Mouse (Mus musculus) kidney, adult 9 months (tissue): ENCODE measurements around the gene Slc35e2.
"Not testable (repeated sequence)": the region's sequence is repeated elsewhere in the genome, so short reads cannot be mapped to it uniquely, and the experiment has no call there.

Experiments
- DNase-seq: peaks from one replicate; pipeline ENCODE4 v3.0.0; 2022

Slc35e2 gene

GRCm38 (mm10) chr4:155630267-155630666 lies 29.1 kb downstream of the Slc35e2 start:
- no peak for DNase-seq

GRCm38 (mm10) chr4:155635766-155636499 lies 34.7 kb downstream of the Slc35e2 start:
- DNase-seq, result peak; percentile 45

GRCm38 (mm10) chr4:155643531-155643930 lies 42.3 kb downstream of the Slc35e2 start:
- DNase-seq, result peak; percentile 83

- not testable (repeated sequence) for DNase-seq
Measured at GRCm38 (mm10) chr4:155645308-155645707, 44.1 kb downstream of the Slc35e2 start, which contains the start of gene Gm10563. Gene Gm10563 (minus strand): TSS chr4:155645408.

- DNase-seq, result peak; percentile 67
Measured at GRCm38 (mm10) chr4:155645721-155646120, 44.5 kb downstream of the Slc35e2 start.

- DNase-seq, result no peak
Measured at GRCm38 (mm10) chr4:155649355-155649754, 48.1 kb downstream of the Slc35e2 start.

GRCm38 (mm10) chr4:155651553-155652269 lies 50.5 kb downstream of the Slc35e2 start:
- DNase-seq, result no peak

GRCm38 (mm10) chr4:155652283-155653085 lies 51.3 kb downstream of the Slc35e2 start:
- no peak for DNase-seq

- DNase-seq, result no peak
Measured at GRCm38 (mm10) chr4:155653086-155653450, 51.9 kb downstream of the Slc35e2 start, which contains the start of gene Mmp23. Gene Mmp23 (minus strand): TSS chr4:155653384.

GRCm38 (mm10) chr4:155653451-155654182 lies 52.4 kb downstream of the Slc35e2 start:
- DNase-seq, result peak; percentile 31

- DNase-seq, result no peak
Measured at GRCm38 (mm10) chr4:155654183-155654455, 52.9 kb downstream of the Slc35e2 start.

GRCm38 (mm10) chr4:155654456-155655298 lies 53.5 kb downstream of the Slc35e2 start:
- DNase-seq, result peak; percentile 26

GRCm38 (mm10) chr4:155656214-155656751 lies 55.1 kb downstream of the Slc35e2 start:
- DNase-seq, result no peak

- no peak for DNase-seq
Measured at GRCm38 (mm10) chr4:155658961-155659360, 57.7 kb downstream of the Slc35e2 start.

- DNase-seq, result no peak
Measured at GRCm38 (mm10) chr4:155660641-155661040, 59.4 kb downstream of the Slc35e2 start.

GRCm38 (mm10) chr4:155666903-155667302 lies 65.7 kb downstream of the Slc35e2 start:
- DNase-seq, result no peak

GRCm38 (mm10) chr4:155668689-155669597 lies 67.7 kb downstream of the Slc35e2 start, which contains the start of gene Mib2:
Gene Mib2 (minus strand): TSS chr4:155669198.
- DNase-seq, result peak; percentile 99

- DNase-seq, result no peak
Measured at GRCm38 (mm10) chr4:155669598-155670075, 68.4 kb downstream of the Slc35e2 start.

- not testable (repeated sequence) for DNase-seq
Measured at GRCm38 (mm10) chr4:155670236-155670635, 69.0 kb downstream of the Slc35e2 start.

- DNase-seq, result no peak
Measured at GRCm38 (mm10) chr4:155672082-155672481, 70.9 kb downstream of the Slc35e2 start.
